Mouse (Mus musculus) cerebellum, adult (tissue): ENCODE measurements around the gene Tsku.
A peak's percentile ranks its signal among the peaks of the same experiment; 100 is the strongest.

Experiments used
- ATAC-seq: cut with Nextera tagmentation; 2 replicates; pipeline ENCODE4 v1.9.2; 2017; ENCODE audit warnings: mild to moderate bottlenecking, moderate library complexity, mixed read lengths; ENCODE audit not compliant: insufficient number of reproducible peaks, low FRiP score, low TSS enrichment

The Tsku gene

GRCm38 (mm10) chr7:98360621-98360990, 522 bp downstream of the Tsku start:
- no peak for ATAC-seq

DNA sequence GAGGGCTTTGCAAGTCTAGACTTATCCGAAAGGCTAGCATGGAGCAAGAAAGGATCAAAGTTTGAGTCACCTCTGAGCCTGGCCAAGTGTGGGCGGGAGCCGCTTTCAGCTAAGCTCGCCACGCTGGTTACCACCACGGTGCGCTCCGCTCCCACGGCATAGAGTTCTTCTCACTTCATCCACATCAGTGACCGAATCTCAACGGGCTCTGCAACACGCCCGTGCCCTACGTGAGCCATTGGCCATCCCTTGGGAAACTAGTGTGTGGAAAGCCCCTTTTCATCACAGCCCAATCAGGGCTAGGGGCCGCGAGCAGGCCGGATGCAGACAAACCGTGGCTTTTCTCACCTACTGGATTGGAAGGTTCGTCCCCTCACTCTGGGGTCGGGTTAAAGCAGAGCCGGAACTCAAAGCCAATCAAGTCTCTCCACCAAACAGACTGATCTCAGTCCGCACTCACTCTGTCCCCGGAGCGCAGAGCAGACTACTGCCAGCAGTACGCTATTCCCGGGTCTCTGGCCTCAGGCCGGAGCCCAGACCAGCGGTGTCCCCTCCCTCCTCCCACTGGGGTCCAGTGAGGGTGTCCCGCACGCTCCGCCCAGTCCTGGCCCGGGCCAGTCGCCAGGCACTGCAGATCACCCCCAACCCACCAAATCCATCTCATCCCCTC, 1.0 kb downstream of the Tsku start:
- ATAC-seq = 0 out of 2 replicates have a peak, but pooled peaks have one; percentile 29

GRCm38 (mm10) chr7:98358016-98358415, 3.1 kb downstream of the Tsku start:
- no peak for ATAC-seq

DNA sequence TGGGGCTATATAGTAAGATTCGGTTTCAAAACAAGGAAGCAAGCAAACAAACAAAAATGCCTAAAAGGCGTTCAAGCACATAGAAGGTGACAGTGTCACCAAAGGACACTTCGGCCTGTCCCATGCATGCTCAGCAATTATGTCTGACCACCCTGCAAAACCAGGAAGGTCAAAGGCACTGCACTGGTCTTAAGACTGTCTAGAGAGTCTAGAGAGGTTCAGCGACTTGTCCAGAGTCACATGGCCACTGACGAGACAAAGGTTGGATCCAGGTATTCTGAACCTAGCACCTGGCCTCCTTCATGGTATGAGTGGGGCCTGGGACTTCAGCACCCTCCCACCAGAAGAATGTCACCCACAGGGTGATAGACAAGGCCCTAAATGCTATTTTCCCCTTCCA, 3.8 kb downstream of the Tsku start:
- ATAC-seq = no peak

- ATAC-seq = no peak
Measured at GRCm38 (mm10) chr7:98354921-98355310, 6.2 kb downstream of the Tsku start.

DNA sequence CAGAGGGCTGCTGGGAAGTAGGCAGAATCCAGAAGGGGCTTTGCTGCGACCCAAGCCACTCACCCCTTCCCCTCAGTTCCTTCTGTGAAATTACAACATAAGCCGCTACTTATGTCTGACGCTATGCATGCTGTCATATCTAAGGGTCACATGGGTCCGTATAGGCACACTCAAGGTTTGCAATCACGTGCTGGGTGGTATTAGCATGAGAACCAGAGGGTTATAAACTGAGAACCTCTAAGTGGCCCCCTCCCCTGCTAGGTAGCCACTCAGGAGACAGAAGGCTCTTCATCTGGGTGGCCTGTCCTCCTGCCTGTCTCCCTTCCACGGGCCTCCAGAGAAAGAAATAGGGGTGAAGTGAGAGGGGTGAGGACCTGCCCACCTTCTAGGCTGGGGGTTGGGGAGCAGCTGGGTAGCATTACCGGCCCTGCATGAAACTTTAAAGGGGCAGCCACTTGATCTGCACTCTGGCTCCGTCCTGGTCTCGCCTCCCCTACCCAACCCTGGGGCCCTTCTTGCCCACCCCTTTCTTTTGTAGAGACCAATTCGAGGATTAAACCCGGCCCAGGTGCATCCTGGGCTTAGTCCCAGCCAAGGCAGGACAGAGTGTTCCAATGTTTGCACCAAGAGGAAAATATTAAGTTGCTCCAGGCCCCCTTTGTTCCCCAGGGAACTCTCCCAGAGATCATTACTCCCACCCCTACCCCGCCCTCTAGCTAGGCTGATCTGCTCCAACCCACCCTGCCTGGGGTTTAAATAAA, 6.8 kb downstream of the Tsku start:
- ATAC-seq = no peak

DNA sequence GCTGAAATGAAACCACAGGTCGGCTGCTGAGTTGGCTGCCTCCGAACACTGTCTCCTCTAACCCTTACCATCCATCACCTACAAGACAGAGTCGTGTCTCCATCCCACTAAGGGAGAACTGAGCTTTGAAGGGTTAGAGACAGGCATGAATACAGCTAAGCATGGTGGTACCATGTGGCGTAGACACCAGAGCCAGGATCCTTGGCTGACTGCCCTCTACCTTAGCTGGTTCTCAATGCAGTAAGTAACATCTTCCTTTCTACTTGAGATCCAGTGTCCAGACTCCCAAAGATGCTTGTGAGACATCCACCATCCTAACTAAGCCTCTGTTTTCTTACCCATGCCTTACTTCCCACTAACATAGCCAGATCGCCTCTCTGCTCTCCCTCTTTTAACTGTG, 7.5 kb downstream of the Tsku start:
- no peak for ATAC-seq

DNA sequence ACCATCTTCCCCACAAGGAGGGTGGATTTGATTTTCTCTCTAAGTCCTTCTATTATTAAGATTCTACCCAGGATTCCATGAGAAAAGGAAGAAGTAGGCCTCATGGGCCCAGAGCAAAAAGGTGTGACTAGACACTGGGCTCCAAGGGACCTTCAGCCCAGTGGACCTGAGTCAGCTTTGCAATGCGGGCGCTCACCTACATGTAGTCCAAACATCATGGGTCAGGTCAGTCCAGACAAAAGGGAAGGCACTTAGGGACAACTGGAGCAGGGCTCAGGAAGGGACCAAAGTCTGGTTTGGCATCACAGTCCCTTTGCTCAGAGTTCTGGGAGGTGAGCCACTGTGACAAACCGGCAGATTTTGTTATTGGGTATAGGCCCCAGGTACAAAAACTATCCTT, 9.6 kb downstream of the Tsku start:
- ATAC-seq = no peak

DNA sequence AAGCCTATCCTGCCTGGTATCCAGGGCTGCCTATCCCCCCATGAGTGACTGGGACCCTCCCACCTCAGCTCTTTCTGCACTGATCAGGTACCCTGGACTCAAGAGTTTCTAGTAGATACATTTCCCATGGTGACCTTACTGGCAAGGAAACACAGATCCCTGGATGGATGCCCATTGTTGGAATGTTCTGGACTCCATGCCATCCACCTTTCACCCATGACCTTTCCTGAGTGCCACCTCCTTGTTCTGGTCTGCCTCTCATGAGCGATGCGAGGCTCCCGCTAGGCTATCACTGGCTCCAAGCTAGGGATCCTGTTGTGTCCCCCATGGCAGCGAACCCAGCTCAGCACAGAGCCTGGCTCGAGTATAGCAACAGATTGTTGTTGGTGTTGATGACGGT, 11.3 kb downstream of the Tsku start:
- no peak for ATAC-seq

DNA sequence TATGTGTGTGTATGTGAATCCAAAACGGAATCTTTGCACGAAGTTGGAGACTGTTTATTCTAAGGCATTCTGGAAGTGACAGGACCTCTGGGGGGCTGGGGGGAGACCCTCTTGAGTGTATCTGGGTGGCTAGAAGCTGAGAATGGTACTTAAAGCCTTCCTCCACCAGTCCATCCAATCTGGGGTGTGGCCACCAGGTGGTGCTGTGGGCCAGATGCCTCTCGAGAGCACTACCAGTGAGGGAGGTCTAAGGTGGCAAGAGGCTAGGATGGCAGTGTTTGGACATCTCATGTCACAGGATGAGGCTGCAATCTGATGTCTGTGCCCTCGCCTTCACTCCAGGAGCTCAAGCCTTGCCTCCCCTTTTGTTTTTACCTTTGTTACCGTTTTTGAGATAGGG, 12.0 kb downstream of the Tsku start:
- peak; percentile 57; the same call in 1 of the 2 replicates for ATAC-seq

- no peak for ATAC-seq
Measured at GRCm38 (mm10) chr7:98348043-98348442, 13.1 kb downstream of the Tsku start.

GRCm38 (mm10) chr7:98347471-98347870, 13.7 kb downstream of the Tsku start:
- ATAC-seq = no peak

DNA sequence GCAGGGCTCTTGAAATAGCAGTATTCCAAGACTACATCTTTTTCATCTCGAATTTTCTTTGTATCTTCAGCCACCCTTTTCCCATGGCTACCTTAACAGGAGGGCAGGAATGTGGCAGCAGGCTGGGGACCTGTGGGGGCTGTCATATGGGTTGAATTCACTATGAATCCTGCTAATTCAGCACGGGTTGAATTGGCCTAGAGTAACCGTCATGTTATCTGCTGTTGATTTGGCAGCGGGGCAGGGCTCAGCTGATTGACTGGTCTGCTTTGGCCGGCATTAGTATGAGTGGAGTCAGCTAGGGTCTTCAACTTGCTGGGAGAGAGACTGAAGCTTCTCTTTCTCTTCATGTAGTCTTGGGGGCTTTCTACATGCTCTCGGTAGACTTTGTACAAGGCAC, 16.1 kb downstream of the Tsku start:
- no peak for ATAC-seq

- ATAC-seq = no peak
Measured at GRCm38 (mm10) chr7:98344361-98344760, 16.8 kb downstream of the Tsku start.

DNA sequence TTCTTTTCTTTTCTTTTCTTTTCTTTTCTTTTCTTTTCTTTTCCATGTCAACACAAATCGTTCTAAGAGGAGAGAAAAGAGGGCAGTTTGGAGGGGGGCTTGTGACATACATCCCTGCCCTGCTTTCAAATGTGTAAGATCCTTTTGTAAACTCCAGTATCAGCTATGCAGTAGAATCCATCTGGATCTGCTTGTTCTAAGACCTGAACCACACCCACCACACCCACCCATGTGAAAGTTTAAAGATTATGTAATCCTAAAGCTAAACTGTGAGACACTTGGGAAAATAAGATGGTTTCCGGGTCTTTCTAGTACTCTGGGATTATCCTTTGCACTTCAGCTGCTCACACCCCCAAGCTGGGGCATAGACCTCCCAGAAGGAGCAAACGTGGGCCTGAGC, 18.9 kb downstream of the Tsku start:
- no peak for ATAC-seq

GRCm38 (mm10) chr7:98341475-98341874, 19.7 kb downstream of the Tsku start:
- 0 out of 2 replicates have a peak, but pooled peaks have one; percentile 31 for ATAC-seq

DNA sequence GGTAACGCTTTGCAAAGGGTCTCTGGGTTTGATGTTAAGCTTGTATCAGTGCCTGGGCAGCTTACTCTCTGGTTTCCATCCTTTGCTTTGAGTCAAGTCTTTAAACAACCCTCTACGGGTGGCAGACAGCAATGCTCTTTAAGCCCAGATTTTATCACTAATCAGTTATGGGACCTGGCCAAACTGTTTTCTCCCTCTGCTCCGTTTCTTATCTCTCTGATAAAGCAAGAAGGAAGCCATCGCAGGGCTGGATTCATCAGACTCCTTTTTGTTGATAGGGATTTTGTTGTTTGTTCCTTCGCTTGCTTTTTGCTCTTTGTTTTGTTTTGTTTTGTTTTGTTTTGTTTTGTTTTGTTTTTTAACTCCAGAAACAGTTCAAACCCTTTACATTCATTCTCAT, 20.8 kb downstream of the Tsku start:
- ATAC-seq = no peak

DNA sequence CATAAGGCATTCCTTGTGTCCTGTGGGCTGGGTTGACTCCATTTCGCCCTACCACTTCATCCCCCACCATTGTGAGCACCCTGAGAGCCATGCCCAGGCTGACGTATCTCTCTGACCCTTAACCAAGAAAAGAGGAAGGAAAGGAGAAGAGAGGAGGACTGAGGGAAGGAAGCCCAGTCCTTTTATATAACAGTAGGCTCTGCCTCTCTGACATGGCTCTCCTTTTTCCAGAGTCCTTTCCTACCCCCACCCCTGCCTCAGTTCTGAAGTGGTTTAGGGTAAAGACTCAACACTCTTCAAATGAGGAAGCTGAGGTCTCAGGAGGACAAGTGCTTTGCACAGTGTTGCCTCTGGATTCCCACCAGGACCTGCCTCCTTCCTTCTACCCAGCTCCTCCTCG, 27.1 kb downstream of the Tsku start:
- ATAC-seq = no peak

- ATAC-seq = no peak
Measured at GRCm38 (mm10) chr7:98333507-98333906, 27.6 kb downstream of the Tsku start.

DNA sequence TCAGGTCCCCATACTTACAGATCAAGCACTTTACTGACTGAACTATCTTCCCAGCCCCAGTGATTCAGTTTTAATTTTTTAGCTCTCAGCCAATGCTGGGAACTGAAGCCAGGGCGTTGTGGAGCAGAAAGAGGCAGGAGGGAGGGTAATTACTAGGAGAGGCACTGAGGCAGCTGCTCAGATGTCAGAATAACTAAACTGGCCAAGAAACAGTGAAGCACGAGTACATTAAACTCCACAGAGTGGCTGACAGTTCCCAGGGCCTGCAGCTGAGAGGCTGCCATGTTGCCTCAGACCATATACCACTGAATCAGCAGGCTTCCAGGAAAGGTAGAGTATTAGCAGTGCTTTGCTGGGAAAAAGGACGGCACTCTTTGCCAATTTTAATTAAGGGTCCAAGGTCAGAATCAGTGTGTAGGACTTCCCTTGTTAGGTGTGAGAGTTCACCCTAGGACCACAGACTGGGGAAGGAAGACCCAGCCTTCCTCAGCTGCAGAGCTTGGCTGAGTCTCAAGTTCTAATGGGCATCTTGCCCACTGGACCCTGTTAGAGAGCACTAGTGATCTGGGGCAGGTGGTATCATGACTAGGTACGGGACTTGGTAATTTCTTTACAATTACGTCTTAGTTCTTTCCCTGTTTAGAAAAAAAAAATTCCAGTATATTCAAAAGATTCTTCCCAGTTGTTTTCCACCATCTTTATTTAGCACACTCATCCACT, 28.3 kb downstream of the Tsku start:
- ATAC-seq = no peak

DNA sequence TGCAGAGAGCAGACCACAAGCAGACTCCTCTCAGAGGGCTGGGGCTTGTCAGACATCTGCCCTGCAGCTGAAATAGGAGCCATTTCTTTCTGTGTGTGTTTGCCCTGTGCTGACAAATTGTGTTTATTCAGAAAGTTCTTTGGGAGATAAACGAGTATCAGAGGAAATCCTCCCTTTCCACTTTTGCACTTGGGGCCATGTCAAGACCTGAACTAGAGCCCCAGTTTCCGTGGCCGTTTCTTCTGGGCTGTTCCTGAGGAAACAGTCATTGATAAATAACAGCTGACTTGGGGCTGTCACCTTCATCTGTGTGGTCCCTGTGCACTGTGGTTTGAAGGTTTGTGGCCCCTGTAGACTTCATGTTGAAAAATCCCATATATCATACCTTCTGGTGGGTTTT, 29.2 kb downstream of the Tsku start:
- ATAC-seq = no peak
